Mouse (Mus musculus): ENCODE measurements around the gene Hsf2bp. TPM values are rescaled to one million over a fixed set of nuclear protein-coding genes. Genes with fewer than 3 reads are reported as not detected.
"Not testable (repeated sequence)": the region's sequence is repeated elsewhere in the genome, so short reads cannot be mapped to it uniquely, and the experiment has no call there.

Hsf2bp gene
- polyA plus RNA-seq, 1 experiment from 2014 or later, result 0.64 TPM

GRCm38 (mm10) chr17:32064762-32065161 is 28.6 kb upstream of the Hsf2bp start:
- H3K36me3 ChIP-seq (ENCODE audit: control insufficient read depth, insufficient read depth, low read length), result peaks cover 11% of the 10 kb centered on the region; the same call in 1 of the 2 replicates
- 60% methylated on average over 8 of the region's 8 CpGs for WGBS
- not testable (repeated sequence) for DNase-seq (ENCODE audit: low spot score); H3K4me3 ChIP-seq (ENCODE audit: low read depth, low read length); H3K27me3 ChIP-seq (replicated peaks; ENCODE audit: control insufficient read depth, insufficient read depth, low read length); H3K27ac ChIP-seq (ENCODE audit: low read depth, low read length); H3K4me2 ChIP-seq; ATAC-seq (replicated peaks; ENCODE audit: low FRiP score); H3K9me3 ChIP-seq (ENCODE audit: control insufficient read depth, low read length); H3K9ac ChIP-seq (ENCODE audit: low read depth, low read length); H3K4me1 ChIP-seq (replicated peaks; ENCODE audit: control insufficient read depth, insufficient read depth, low read length)

- no peaks in the 10 kb centered on the region for H3K9me3 ChIP-seq (ENCODE audit: control insufficient read depth, low read length)
- no peaks in the 10 kb centered on the region for H3K27me3 ChIP-seq (replicated peaks; ENCODE audit: control insufficient read depth, insufficient read depth, low read length)
- DNase-seq (ENCODE audit: low spot score), result no peak
- no peaks in the 10 kb centered on the region for H3K4me1 ChIP-seq (replicated peaks; ENCODE audit: control insufficient read depth, insufficient read depth, low read length)
- no peak for ATAC-seq (replicated peaks; ENCODE audit: low FRiP score)
- H3K4me2 ChIP-seq, result no peak overlapping the region
- WGBS, result 62% methylated on average over 2 of the region's 2 CpGs
- peaks cover 20% of the 10 kb centered on the region; the same call in 1 of the 2 replicates for H3K36me3 ChIP-seq (ENCODE audit: control insufficient read depth, insufficient read depth, low read length)
- no peak overlapping the region for H3K27ac ChIP-seq (ENCODE audit: low read depth, low read length)
- H3K9ac ChIP-seq (ENCODE audit: low read depth, low read length), result no peak overlapping the region
- no peak overlapping the region for H3K4me3 ChIP-seq (ENCODE audit: low read depth, low read length)
Measured at GRCm38 (mm10) chr17:32063654-32064053, 27.5 kb upstream of the Hsf2bp start.

- no peaks in the 10 kb centered on the region for H3K4me1 ChIP-seq (replicated peaks; ENCODE audit: control insufficient read depth, insufficient read depth, low read length)
- H3K4me3 ChIP-seq (ENCODE audit: low read depth, low read length), result no peak overlapping the region
- no peaks in the 10 kb centered on the region for H3K9me3 ChIP-seq (ENCODE audit: control insufficient read depth, low read length)
- no peak for DNase-seq (ENCODE audit: low spot score)
- no peaks in the 10 kb centered on the region for H3K27me3 ChIP-seq (replicated peaks; ENCODE audit: control insufficient read depth, insufficient read depth, low read length)
- H3K36me3 ChIP-seq (ENCODE audit: control insufficient read depth, insufficient read depth, low read length), result peaks cover 43% of the 10 kb centered on the region
- H3K9ac ChIP-seq (ENCODE audit: low read depth, low read length), result no peak overlapping the region
- H3K27ac ChIP-seq (ENCODE audit: low read depth, low read length), result no peak overlapping the region
- no peak for ATAC-seq (replicated peaks; ENCODE audit: low FRiP score)
- H3K4me2 ChIP-seq, result no peak overlapping the region
- 94% methylated on average over 14 of the region's 14 CpGs for WGBS
Measured at GRCm38 (mm10) chr17:32061219-32061618, 25.1 kb upstream of the Hsf2bp start.

GRCm38 (mm10) chr17:32059084-32059483 is 22.9 kb upstream of the Hsf2bp start:
- Histone ChIP-seq H3K4me3 (ENCODE audit: low read depth, low read length) (no peak overlapping the region), H3K9ac (ENCODE audit: low read depth, low read length) (no peak overlapping the region), H3K36me3 (ENCODE audit: control insufficient read depth, insufficient read depth, low read length) (peaks cover 55% of the 10 kb centered on the region), H3K27me3 (replicated peaks; ENCODE audit: control insufficient read depth, insufficient read depth, low read length) (no peaks in the 10 kb centered on the region), H3K4me1 (replicated peaks; ENCODE audit: control insufficient read depth, insufficient read depth, low read length) (no peaks in the 10 kb centered on the region), H3K27ac (ENCODE audit: low read depth, low read length) (no peak overlapping the region), H3K9me3 (ENCODE audit: control insufficient read depth, low read length) (no peaks in the 10 kb centered on the region), H3K4me2 (no peak overlapping the region)
- DNase-seq (ENCODE audit: low spot score) (no peak), ATAC-seq (replicated peaks; ENCODE audit: low FRiP score) (no peak)
- 89% methylated on average over 2 of the region's 2 CpGs for WGBS

- Histone ChIP-seq H3K36me3 (ENCODE audit: control insufficient read depth, insufficient read depth, low read length) (peaks cover 64% of the 10 kb centered on the region), H3K9ac (ENCODE audit: low read depth, low read length) (no peak overlapping the region)
- WGBS, result 96% methylated on average over 2 of the region's 2 CpGs
Measured at GRCm38 (mm10) chr17:32057843-32058242, 21.7 kb upstream of the Hsf2bp start.

GRCm38 (mm10) chr17:32053677-32054076 is 17.5 kb upstream of the Hsf2bp start:
- Histone ChIP-seq H3K27ac (ENCODE audit: low read depth, low read length) (no peak overlapping the region), H3K9ac (ENCODE audit: low read depth, low read length) (no peak overlapping the region), H3K4me3 (ENCODE audit: low read depth, low read length) (no peak overlapping the region), H3K4me1 (replicated peaks; ENCODE audit: control insufficient read depth, insufficient read depth, low read length) (no peaks in the 10 kb centered on the region), H3K9me3 (ENCODE audit: control insufficient read depth, low read length) (no peaks in the 10 kb centered on the region), H3K36me3 (ENCODE audit: control insufficient read depth, insufficient read depth, low read length) (peaks cover 72% of the 10 kb centered on the region), H3K4me2 (no peak overlapping the region), H3K27me3 (replicated peaks; ENCODE audit: control insufficient read depth, insufficient read depth, low read length) (no peaks in the 10 kb centered on the region)
- DNase-seq (ENCODE audit: low spot score) (no peak), ATAC-seq (replicated peaks; ENCODE audit: low FRiP score) (no peak)
- 82% methylated on average over 5 of the region's 5 CpGs for WGBS

More at GRCm38 (mm10) chr17:32057843-32058242, 21.7 kb upstream of the Hsf2bp start:
- H3K4me2 ChIP-seq, result no peak overlapping the region
- H3K9me3 ChIP-seq (ENCODE audit: control insufficient read depth, low read length), result no peaks in the 10 kb centered on the region
- no peaks in the 10 kb centered on the region for H3K27me3 ChIP-seq (replicated peaks; ENCODE audit: control insufficient read depth, insufficient read depth, low read length)
- no peaks in the 10 kb centered on the region for H3K4me1 ChIP-seq (replicated peaks; ENCODE audit: control insufficient read depth, insufficient read depth, low read length)
- H3K4me3 ChIP-seq (ENCODE audit: low read depth, low read length), result no peak overlapping the region
- ATAC-seq (replicated peaks; ENCODE audit: low FRiP score), result no peak
- no peak overlapping the region for H3K27ac ChIP-seq (ENCODE audit: low read depth, low read length)
- DNase-seq (ENCODE audit: low spot score), result no peak

GRCm38 (mm10) chr17:32052237-32053080 is 16.3 kb upstream of the Hsf2bp start:
- Histone ChIP-seq H3K4me2 (no peak overlapping the region), H3K9me3 (ENCODE audit: control insufficient read depth, low read length) (no peaks in the 10 kb centered on the region), H3K27me3 (replicated peaks; ENCODE audit: control insufficient read depth, insufficient read depth, low read length) (no peaks in the 10 kb centered on the region), H3K4me3 (ENCODE audit: low read depth, low read length) (no peak overlapping the region), H3K4me1 (replicated peaks; ENCODE audit: control insufficient read depth, insufficient read depth, low read length) (no peaks in the 10 kb centered on the region), H3K27ac (ENCODE audit: low read depth, low read length) (no peak overlapping the region), H3K36me3 (ENCODE audit: control insufficient read depth, insufficient read depth, low read length) (peaks cover 68% of the 10 kb centered on the region), H3K9ac (ENCODE audit: low read depth, low read length) (no peak overlapping the region)
- 77% methylated on average over 5 of the region's 5 CpGs for WGBS
- ATAC-seq (replicated peaks; ENCODE audit: low FRiP score) (no peak), DNase-seq (ENCODE audit: low spot score) (no peak)

- Histone ChIP-seq H3K36me3 (ENCODE audit: control insufficient read depth, insufficient read depth, low read length) (peaks cover 57% of the 10 kb centered on the region), H3K4me3 (ENCODE audit: low read depth, low read length) (no peak overlapping the region), H3K9ac (ENCODE audit: low read depth, low read length) (no peak overlapping the region), H3K4me1 (replicated peaks; ENCODE audit: control insufficient read depth, insufficient read depth, low read length) (no peaks in the 10 kb centered on the region), H3K4me2 (no peak overlapping the region), H3K9me3 (ENCODE audit: control insufficient read depth, low read length) (no peaks in the 10 kb centered on the region), H3K27ac (ENCODE audit: low read depth, low read length) (no peak overlapping the region), H3K27me3 (replicated peaks; ENCODE audit: control insufficient read depth, insufficient read depth, low read length) (no peaks in the 10 kb centered on the region)
- 90% methylated on average over 6 of the region's 6 CpGs for WGBS
- ATAC-seq (replicated peaks; ENCODE audit: low FRiP score) (no peak), DNase-seq (ENCODE audit: low spot score) (no peak)
Measured at GRCm38 (mm10) chr17:32050609-32051008, 14.5 kb upstream of the Hsf2bp start.

- no peaks in the 10 kb centered on the region for H3K4me1 ChIP-seq (replicated peaks; ENCODE audit: control insufficient read depth, insufficient read depth, low read length)
- no peaks in the 10 kb centered on the region for H3K9me3 ChIP-seq (ENCODE audit: control insufficient read depth, low read length)
- H3K9ac ChIP-seq (ENCODE audit: low read depth, low read length), result no peak overlapping the region
- H3K27me3 ChIP-seq (replicated peaks; ENCODE audit: control insufficient read depth, insufficient read depth, low read length), result no peaks in the 10 kb centered on the region
- WGBS, result 79% methylated on average over 4 of the region's 4 CpGs
- peaks cover 53% of the 10 kb centered on the region for H3K36me3 ChIP-seq (ENCODE audit: control insufficient read depth, insufficient read depth, low read length)
- H3K27ac ChIP-seq (ENCODE audit: low read depth, low read length), result no peak overlapping the region
- DNase-seq (ENCODE audit: low spot score) (no peak), ATAC-seq (replicated peaks; ENCODE audit: low FRiP score) (no peak)
- H3K4me3 ChIP-seq (ENCODE audit: low read depth, low read length), result no peak overlapping the region
- no peak overlapping the region for H3K4me2 ChIP-seq
Measured at GRCm38 (mm10) chr17:32049914-32050313, 13.8 kb upstream of the Hsf2bp start.
